Mouse (Mus musculus) small intestine, adult 2 months (tissue): ENCODE measurements around the gene Smad6.

Experiments
- CTCF ChIP-seq: fragments of 200-500 bp; IDR thresholded peaks from 2 replicates; pipeline ENCODE4 v1.5.1; 2012; ENCODE audit warnings: low read depth, mild to moderate bottlenecking, control low read depth, inconsistent platforms, low read length, moderate library complexity, mixed read lengths; ENCODE audit not compliant: insufficient replicate concordance, insufficient read length; ENCODE audit errors: extremely low read depth
- POLR2A ChIP-seq: fragments of 200-500 bp; IDR thresholded peaks from 2 replicates; pipeline ENCODE4 v1.6.1; 2012; ENCODE audit warnings: low read depth, mild to moderate bottlenecking, control low read depth, inconsistent platforms, low read length, moderate library complexity

- TF ChIP-seq POLR2A (no peak), CTCF (no peak)
These were observed 21.1 kb upstream of the Smad6 start for GRCm38 (mm10) chr9:64042911-64043310.
